Mouse (Mus musculus) kidney, postnatal 4 days (tissue): ENCODE measurements around the gene Kdsr.
"Not testable (repeated sequence)": the region's sequence is repeated elsewhere in the genome, so short reads cannot be mapped to it uniquely, and the experiment has no call there.

Source experiments
- DNase-seq, 2 experiments: peaks; one replicate each; pipeline ENCODE4 v3.0.0; 2021; ENCODE audit warnings: mixed read lengths in 2 of 2

Kdsr gene

GRCm38 (mm10) chr1:106738092-106738491, 21.4 kb downstream of the Kdsr start:
- DNase-seq, result peak in 1 of 2 experiments; percentile 13

GRCm38 (mm10) chr1:106736211-106736610, 23.3 kb downstream of the Kdsr start:
- DNase-seq, result no peak

- DNase-seq, result peak; percentile 58 to 68
Measured at GRCm38 (mm10) chr1:106735586-106735985, 23.9 kb downstream of the Kdsr start.

GRCm38 (mm10) chr1:106722061-106722460, 37.5 kb downstream of the Kdsr start:
- DNase-seq, result no peak

GRCm38 (mm10) chr1:106717736-106718135, 41.8 kb downstream of the Kdsr start:
- not testable (repeated sequence) for DNase-seq

- DNase-seq, result peak; percentile 92 to 93
Measured at GRCm38 (mm10) chr1:106717071-106717601, 42.4 kb downstream of the Kdsr start.

GRCm38 (mm10) chr1:106716141-106716540, 43.4 kb downstream of the Kdsr start:
- DNase-seq, result no peak

GRCm38 (mm10) chr1:106715111-106716083, 44.1 kb downstream of the Kdsr start:
- DNase-seq, result no peak

- no peak for DNase-seq
Measured at GRCm38 (mm10) chr1:106714530-106714981, 45.0 kb downstream of the Kdsr start.

GRCm38 (mm10) chr1:106713621-106714529, 45.7 kb downstream of the Kdsr start, which contains the start of gene Bcl2:
TSS of gene Bcl2 (minus strand) at chr1:106714274.
- DNase-seq, result peak; percentile 77 to 86

- peak; percentile 76 to 84 for DNase-seq
Measured at GRCm38 (mm10) chr1:106712330-106712729, 47.2 kb downstream of the Kdsr start.

GRCm38 (mm10) chr1:106711356-106712125, 48.0 kb downstream of the Kdsr start:
- DNase-seq, result peak; percentile 32 to 53

GRCm38 (mm10) chr1:106710202-106710601, 49.3 kb downstream of the Kdsr start:
- DNase-seq, result no peak

- no peak for DNase-seq
Measured at GRCm38 (mm10) chr1:106707036-106707880, 52.3 kb downstream of the Kdsr start.

GRCm38 (mm10) chr1:106703183-106703582, 56.3 kb downstream of the Kdsr start:
- no peak for DNase-seq

- DNase-seq, result no peak
Measured at GRCm38 (mm10) chr1:106702471-106703175, 56.9 kb downstream of the Kdsr start.

- DNase-seq, result no peak
Measured at GRCm38 (mm10) chr1:106700520-106701114, 58.9 kb downstream of the Kdsr start.

- no peak for DNase-seq
Measured at GRCm38 (mm10) chr1:106696472-106696871, 63.1 kb downstream of the Kdsr start.

- DNase-seq, result no peak
Measured at GRCm38 (mm10) chr1:106695649-106696048, 63.9 kb downstream of the Kdsr start.

- DNase-seq, result peak in 1 of 2 experiments; percentile 32
Measured at GRCm38 (mm10) chr1:106694316-106694715, 65.2 kb downstream of the Kdsr start.
